Mouse (Mus musculus): ENCODE measurements around the gene Arl6ip5.

- TF ChIP-seq POLR2A (IDR thresholded peaks at IDR 0.05; ENCODE audit: control insufficient read depth, extremely low read depth, insufficient read depth, low read length, poor library complexity) (no peak), CTCF (IDR thresholded peaks at IDR 0.05; ENCODE audit: borderline replicate concordance, control insufficient read depth, extremely low read depth, insufficient read depth, low read length, poor library complexity) (no peak)
Observed at GRCm38 (mm10) chr6:97179367-97179828, 31.1 kb upstream of the Arl6ip5 start.

Data from thymus, adult 2 months (tissue).